Mouse (Mus musculus) megakaryocyte, embryonic 14.5 days (primary cell): ENCODE results near the gene Entpd8.

ENCODE experiments used
- FLI1 ChIP-seq: IDR thresholded peaks from 2 replicates; pipeline ENCODE4 v1.6.1; 2012; ENCODE audit warnings: low read length, inconsistent platforms, mixed read lengths
- GATA1 ChIP-seq: IDR thresholded peaks from 3 replicates; pipeline ENCODE4 v1.6.1; 2012; ENCODE audit warnings: mixed read lengths, low read length, inconsistent platforms, borderline replicate concordance

- no peak for TF ChIP-seq FLI1
- no peak for TF ChIP-seq GATA1
These were observed 15.8 kb upstream of the Entpd8 start for GRCm38 (mm10) chr2:25064285-25064684.
